Comparison of ENCODE assay signal across 8 mouse cellular contexts in the genomic region with DNA sequence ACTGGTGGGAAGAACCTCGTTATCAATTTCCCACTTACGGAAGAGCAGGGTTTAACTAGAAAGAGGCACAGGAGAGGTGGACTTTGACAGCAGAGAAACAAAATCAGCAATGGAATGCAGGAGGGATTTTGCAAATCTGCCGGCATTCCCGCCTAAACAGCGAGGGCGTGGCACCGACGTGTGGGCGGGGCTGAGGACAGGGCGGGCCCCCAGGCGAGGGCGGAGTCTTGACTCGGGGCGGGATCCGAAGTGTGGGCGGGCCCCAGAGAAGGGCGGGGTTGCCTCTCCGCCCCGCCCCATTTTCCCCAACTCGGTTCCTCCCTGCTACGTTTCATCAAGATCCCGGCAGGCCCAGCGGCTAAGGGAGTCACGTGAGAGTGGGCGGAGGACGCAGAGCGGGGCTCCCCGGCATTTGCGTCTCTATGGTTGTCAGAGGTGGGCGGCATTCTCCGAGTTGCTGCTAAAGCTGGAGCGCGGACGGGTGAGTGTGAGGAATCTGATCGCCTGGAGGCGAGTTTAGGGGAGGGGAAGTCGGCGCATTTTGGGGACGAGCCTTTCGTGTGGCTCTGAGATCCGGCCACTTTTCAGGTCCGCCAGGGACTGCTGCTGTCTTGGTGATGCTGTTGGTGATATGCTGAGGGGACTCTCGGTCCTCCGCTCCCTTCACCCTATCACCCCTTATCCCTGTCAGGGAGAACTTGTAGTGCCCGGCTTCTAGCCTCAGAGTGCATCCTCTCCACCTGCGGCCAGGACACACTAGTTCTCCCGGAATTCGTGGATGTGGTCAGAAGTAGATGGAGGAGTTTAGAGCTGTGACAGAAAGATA. TPM values are rescaled to one million over a fixed set of nuclear protein-coding genes. Genes with fewer than 3 reads are reported as not detected.
DNase-seq lines count a peak whose midpoint lies in the region; ATAC-seq lines count a peak whose summit lies in the region.

Gene Micu1, plus strand, starts transcription at position 271 of the 826 bp plus-strand sequence.

- no peaks in the 10 kb centered on the region for H3K9me3 ChIP-seq in lung, embryonic 16.5 days (ENCODE audit: control insufficient read depth, low read length)

- H3K27me3 ChIP-seq in lung, embryonic 16.5 days (ENCODE audit: control insufficient read depth, insufficient read depth, low read depth, low read length), result no peaks in the 10 kb centered on the region

- peak; percentile 96 to 98 for ATAC-seq in hematopoietic stem cell, adult 5-6 weeks (replicated peaks in 1 of 2; ENCODE audit: insufficient read depth in 1 of 2, low FRiP score in 2 of 2, low TSS enrichment in 1 of 2, low read depth in 1 of 2, poor library complexity in 2 of 2, severe bottlenecking in 2 of 2)
- ATAC-seq in lung, embryonic 16.5 days (ENCODE audit: low read depth), result peak; percentile 99

- peak within 1 kb of the TSS; percentile 68 for H3K27ac ChIP-seq in lung, embryonic 16.5 days (ENCODE audit: low read length)

- H3K9ac ChIP-seq in lung, embryonic 16.5 days (ENCODE audit: low read length), result peak within 1 kb of the TSS; percentile 86

- peak; percentile 90 for DNase-seq in MEL-GATA-1-ER (ENCODE audit: extremely low read depth, low read depth)
- DNase-seq in cerebellum, adult 8-10 months, result peak; percentile 96
- DNase-seq in forelimb bud, embryonic 11.5 days (ENCODE audit: low read depth, low spot score), result peak; percentile 95
- peak; percentile 92 for DNase-seq in layer of hippocampus, adult 9-10 months (ENCODE audit: low spot score)
- peak; percentile 85 for DNase-seq in ovary, postnatal 10 days (ENCODE audit: low spot score)
- peak; percentile 87 to 93 for DNase-seq in thymus, postnatal 10 days (ENCODE audit: low spot score in 2 of 2)

- peak within 1 kb of the TSS; percentile 64 for H3K4me3 ChIP-seq in lung, embryonic 16.5 days (ENCODE audit: low read length)

- under 1% methylated on average over 48 of the region's 48 CpGs for WGBS in lung, embryonic 16.5 days

- H3K4me2 ChIP-seq in lung, embryonic 16.5 days (ENCODE audit: low read depth, low read length), result peak within 1 kb of the TSS; percentile 73

- peaks cover 11% of the 10 kb centered on the region; the same call in 1 of the 2 replicates for H3K4me1 ChIP-seq in lung, embryonic 16.5 days (replicated peaks; ENCODE audit: control insufficient read depth, insufficient read depth, low read length)

- no peaks in the 10 kb centered on the region for H3K36me3 ChIP-seq in lung, embryonic 16.5 days (ENCODE audit: control insufficient read depth, insufficient read depth, low read length)

RNA-seq across cellular contexts. Expression of gene Micu1, which starts in this region (rescaled TPM):
- total RNA-seq in hematopoietic stem cell, adult 5-6 weeks (2017), result 26.7 and 66.4 TPM in 2 replicates
- 68.8 and 69.1 TPM in 2 replicates for polyA plus RNA-seq in lung, embryonic 16.5 days (2015; fragmentation: Nextera tagmentation; extraction: Ambion mirVana)

Comparison
In these comparisons a context has a peak if more than half of its experiments do, and no peak if none do; other contexts are left out.
1. Peak in every context shown above with its lines: DNase-seq, ATAC-seq, H3K4me3 ChIP-seq and H3K27ac ChIP-seq.